Mouse (Mus musculus): ENCODE measurements around the gene Nfix.

The Nfix gene

GRCm38 (mm10) chr8:84722850-84723570, 77.1 kb downstream of the Nfix start, which contains the start of gene G430095P16Rik:
Gene G430095P16Rik, plus strand, starts transcription at chr8:84723007.
- DNase-seq (ENCODE audit: inconsistent age in 2 of 2, low spot score in 1 of 2) = peak; percentile 60 to 72

GRCm38 (mm10) chr8:84722530-84722849, 77.7 kb downstream of the Nfix start:
- no peak for DNase-seq (ENCODE audit: inconsistent age in 2 of 2, low spot score in 1 of 2)

- no peak for DNase-seq (ENCODE audit: inconsistent age in 2 of 2, low spot score in 1 of 2)
Observed at GRCm38 (mm10) chr8:84718959-84719690, 81.0 kb downstream of the Nfix start.

- no peak for DNase-seq (ENCODE audit: inconsistent age in 2 of 2, low spot score in 1 of 2)
Observed at GRCm38 (mm10) chr8:84718476-84718875, 81.7 kb downstream of the Nfix start.

DNA sequence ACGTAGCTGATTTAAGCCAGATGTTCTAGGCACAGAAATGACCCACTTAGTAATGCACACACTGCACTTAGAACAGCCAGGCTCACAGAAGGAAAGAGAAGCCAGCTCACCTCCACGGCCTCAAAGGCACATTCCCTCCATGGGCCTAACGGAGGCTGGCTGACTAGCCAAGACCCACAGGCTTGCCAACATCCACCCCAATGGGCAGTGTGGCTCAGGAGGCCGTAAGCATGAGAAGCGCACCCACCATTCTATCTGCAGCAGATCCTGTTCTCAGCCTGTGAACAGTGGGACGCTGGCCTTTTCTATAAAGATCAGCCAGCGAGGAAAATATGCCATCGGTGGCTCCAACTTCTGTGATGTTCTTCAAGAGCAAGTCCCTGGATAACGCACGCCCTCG, 83.4 kb downstream of the Nfix start:
- DNase-seq (ENCODE audit: inconsistent age in 2 of 2, low spot score in 1 of 2) = no peak

DNA sequence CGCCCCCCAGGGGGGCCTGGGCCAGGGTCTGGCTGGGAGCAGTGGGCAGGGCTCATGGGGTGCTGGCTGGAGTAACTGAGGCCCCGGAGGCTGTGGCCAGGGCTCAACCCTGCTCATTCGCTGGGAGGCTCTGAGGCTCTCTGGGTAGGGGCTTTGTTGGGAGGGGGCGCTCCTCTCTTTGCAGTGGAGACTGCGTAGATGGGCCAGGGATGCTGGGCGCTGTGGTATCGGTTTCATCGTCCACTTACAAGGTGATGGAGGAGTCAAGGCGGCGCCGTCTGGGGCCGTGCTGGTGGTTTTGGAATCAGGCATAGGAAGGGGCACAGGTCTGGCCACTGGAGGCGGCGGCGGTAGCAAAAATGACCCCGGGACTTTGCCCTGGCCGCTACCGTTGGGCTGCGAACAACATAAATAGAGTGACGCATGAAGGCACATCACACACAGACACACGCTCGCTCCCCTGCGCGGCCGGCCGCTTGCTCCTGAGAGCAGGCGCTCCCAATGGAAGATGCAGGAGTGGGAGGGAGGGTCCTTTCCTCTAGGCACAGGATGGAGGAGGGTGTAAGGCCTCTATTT, 84.2 kb downstream of the Nfix start:
- no peak for DNase-seq (ENCODE audit: inconsistent age in 2 of 2, low spot score in 1 of 2)

GRCm38 (mm10) chr8:84714161-84714560, 86.0 kb downstream of the Nfix start:
- no peak for DNase-seq (ENCODE audit: inconsistent age in 2 of 2, low spot score in 1 of 2)

- DNase-seq (ENCODE audit: inconsistent age in 2 of 2, low spot score in 1 of 2) = no peak
Observed at GRCm38 (mm10) chr8:84713381-84713780, 86.8 kb downstream of the Nfix start.

DNA sequence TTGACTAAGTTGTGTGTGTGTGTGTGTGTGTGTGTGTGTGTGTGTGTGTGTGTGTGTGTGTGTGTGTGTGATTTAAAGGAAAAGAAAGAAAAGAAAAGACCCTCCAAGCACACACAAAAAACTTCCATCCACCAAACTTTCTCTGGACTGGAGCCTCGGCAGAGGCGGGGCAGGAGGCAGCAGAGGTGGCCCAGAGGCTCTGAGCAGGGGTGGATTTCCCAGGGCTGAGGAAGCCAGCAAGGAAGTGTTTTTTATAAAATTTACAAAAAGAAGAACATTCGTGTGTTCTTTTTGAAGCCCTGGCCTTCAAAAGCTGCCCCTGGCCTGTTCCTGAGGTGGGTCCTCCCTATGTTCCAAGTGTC, 87.4 kb downstream of the Nfix start:
- no peak for DNase-seq (ENCODE audit: inconsistent age in 2 of 2, low spot score in 1 of 2)

- peak in 1 of 2 experiments; percentile 42 for DNase-seq (ENCODE audit: inconsistent age in 2 of 2, low spot score in 1 of 2)
Observed at GRCm38 (mm10) chr8:84711933-84712758, 88.0 kb downstream of the Nfix start.

DNA sequence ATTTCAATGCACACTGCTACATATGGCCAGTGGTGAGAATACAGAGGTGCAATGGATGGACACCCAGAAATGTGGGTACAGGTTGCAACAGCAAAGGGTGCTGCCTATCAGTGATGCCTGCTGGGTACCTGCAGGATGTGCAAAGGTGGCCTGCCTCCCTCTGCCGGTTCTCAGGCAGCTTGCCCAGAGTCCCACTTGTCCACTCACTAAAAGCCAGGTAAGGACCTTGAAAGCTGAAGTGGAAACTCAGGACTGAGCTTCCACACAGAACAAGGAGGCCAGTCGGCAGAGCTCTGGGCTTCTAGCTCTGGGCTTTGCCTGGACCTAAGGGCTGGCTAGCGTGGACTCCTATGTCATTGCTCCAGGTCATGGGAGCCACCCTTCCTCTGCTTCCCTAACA, 88.8 kb downstream of the Nfix start:
- no peak for DNase-seq (ENCODE audit: inconsistent age in 2 of 2, low spot score in 1 of 2)

- peak in 1 of 2 experiments; percentile 32 for DNase-seq (ENCODE audit: inconsistent age in 2 of 2, low spot score in 1 of 2)
Observed at GRCm38 (mm10) chr8:84709931-84710330, 90.2 kb downstream of the Nfix start.

DNA sequence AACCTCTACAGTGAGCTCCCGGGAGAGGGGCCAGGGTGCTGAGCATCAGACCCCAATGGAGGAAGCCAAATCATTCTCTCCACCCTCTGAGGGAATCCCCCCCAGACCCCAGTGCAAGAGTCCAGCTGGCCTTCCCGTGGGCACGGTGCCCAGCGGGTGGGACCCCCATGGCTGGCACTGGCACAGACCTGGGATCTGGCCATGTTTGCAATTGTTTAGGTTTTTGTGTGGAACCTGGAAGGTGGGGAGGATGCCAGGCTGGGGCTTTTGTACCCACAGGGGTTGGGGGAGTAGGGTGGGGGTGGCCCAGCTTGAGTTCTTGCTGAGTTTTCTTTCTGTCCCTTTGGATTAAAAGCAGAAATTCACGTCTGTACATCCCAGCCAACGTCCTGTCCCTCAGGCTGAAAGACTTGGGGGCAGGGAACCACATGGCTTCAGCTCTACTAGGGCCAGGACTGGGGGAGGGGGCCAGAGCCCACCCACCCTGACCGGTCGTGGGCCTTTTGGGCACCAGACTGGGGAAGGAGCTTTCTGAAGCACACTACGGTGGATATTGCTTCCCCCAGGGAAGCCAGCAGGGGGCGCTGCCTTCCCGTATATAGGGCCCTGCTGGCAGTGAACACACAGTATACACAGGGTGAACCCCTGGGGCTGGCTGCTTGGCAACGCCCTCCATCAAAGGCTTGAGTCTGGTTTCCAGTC, 91.2 kb downstream of the Nfix start:
- DNase-seq (ENCODE audit: inconsistent age in 2 of 2, low spot score in 1 of 2) = peak; percentile 79 to 94

- no peak for DNase-seq (ENCODE audit: inconsistent age in 2 of 2, low spot score in 1 of 2)
Observed at GRCm38 (mm10) chr8:84708071-84708541, 92.0 kb downstream of the Nfix start.

DNA sequence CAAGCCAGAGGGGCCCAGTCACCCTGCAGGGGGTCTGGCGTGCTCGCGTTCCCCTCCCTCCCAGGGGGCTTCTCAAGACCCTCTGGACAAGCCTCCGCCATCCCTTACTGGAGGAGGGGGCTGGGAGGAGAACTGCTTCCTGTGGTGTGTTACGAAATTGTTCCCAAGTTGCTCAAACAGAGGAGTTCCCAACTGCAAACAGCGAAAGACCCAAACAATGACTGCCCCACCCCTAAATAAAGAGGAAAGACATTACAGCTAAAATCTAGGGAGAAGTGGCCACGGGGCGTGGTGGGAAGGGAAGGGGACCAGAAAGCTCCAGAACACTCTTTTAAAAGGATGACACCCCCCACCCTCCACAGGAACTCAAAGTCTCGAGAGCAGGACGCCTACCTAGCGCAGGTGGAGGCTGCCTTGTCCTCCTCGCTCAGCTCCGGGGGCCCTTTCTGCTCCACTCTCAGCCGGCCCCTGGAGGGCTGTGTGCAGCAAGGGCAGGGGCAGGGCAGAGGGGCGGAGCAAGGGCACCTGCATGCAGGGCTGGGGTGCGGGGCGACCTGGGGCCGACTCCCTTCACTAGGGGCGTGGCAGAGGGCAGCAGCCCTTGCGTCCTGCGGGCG, 92.8 kb downstream of the Nfix start:
- DNase-seq (ENCODE audit: inconsistent age in 2 of 2, low spot score in 1 of 2) = peak in 1 of 2 experiments; percentile 74

DNA sequence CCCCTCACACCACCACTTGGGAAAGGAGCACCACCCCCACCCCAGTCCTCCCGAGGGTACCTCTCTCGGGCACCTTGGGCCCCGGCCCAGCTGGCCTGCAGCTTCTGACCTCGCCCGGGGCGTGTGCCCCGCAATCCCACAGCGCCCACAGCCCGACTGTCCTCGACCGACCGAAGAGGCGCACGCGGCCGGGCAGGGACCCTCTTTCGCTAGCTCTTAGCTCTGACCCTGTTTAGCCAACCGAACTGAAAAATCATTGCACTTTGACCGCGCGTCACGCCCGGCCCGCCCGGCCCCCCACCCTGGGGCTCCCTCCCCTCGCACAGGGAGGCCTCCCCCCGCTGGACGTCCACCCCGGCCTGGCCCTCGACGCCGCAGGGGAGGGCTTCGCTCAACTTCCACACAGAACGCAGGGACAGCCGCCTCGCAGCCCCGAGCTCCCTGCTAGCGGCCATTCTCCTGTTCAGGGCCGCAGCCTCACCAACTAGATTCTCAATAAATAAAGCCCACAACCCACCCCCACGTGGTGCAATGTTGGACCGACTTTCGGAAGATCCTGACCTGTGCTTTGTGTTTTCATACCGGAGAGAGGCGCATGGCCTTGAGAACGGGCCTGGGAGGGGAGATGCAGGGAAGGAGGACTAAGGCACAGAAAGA, 93.4 kb downstream of the Nfix start:
- peak in 1 of 2 experiments; percentile 76 for DNase-seq (ENCODE audit: inconsistent age in 2 of 2, low spot score in 1 of 2)

- no peak for DNase-seq (ENCODE audit: inconsistent age in 2 of 2, low spot score in 1 of 2)
Observed at GRCm38 (mm10) chr8:84705960-84706359, 94.2 kb downstream of the Nfix start.

- DNase-seq (ENCODE audit: inconsistent age in 2 of 2, low spot score in 1 of 2) = peak in 1 of 2 experiments; percentile 59
Observed at GRCm38 (mm10) chr8:84704867-84705831, 95.0 kb downstream of the Nfix start.
